Mouse (Mus musculus): ENCODE data around the gene Rnft2. TPM values are rescaled to one million over a fixed set of nuclear protein-coding genes. Genes with fewer than 3 reads are reported as not detected.

Gene Rnft2
- polyA plus RNA-seq, 1 experiment from 2014 or later = 9.7 TPM

- Histone ChIP-seq H3K9me3 (no peaks in the 10 kb centered on the region), H3K36me3 (peaks cover 15% of the 10 kb centered on the region), H3K27ac (replicated peaks) (no peak overlapping the region), H3K27me3 (peaks cover 8% of the 10 kb centered on the region), H3K4me1 (replicated peaks) (peaks cover 18% of the 10 kb centered on the region), H3K9ac (no peak overlapping the region), H3K4me3 (no peak overlapping the region), H3K4me2 (no peak overlapping the region)
- no peak for ATAC-seq (ENCODE audit: low read depth)
- 40% methylated on average over 8 of the region's 8 CpGs for WGBS
Measured at GRCm38 (mm10) chr5:118266309-118266708, 21.4 kb upstream of the Rnft2 start.

- Histone ChIP-seq H3K36me3 (peaks cover 24% of the 10 kb centered on the region), H3K4me2 (no peak overlapping the region), H3K9me3 (no peaks in the 10 kb centered on the region), H3K9ac (no peak overlapping the region), H3K27me3 (no peaks in the 10 kb centered on the region; the same call in 1 of the 2 replicates), H3K4me3 (no peak overlapping the region), H3K4me1 (replicated peaks) (peaks cover 18% of the 10 kb centered on the region), H3K27ac (replicated peaks) (no peak overlapping the region)
- no peak for ATAC-seq (ENCODE audit: low read depth)
- WGBS = 85% methylated on average over 5 of the region's 5 CpGs
Measured at GRCm38 (mm10) chr5:118265366-118265765, 20.4 kb upstream of the Rnft2 start.

GRCm38 (mm10) chr5:118264279-118264678 lies 19.4 kb upstream of the Rnft2 start:
- Histone ChIP-seq H3K27ac (replicated peaks) (no peak overlapping the region), H3K4me1 (replicated peaks) (peaks cover 15% of the 10 kb centered on the region), H3K4me2 (no peak overlapping the region), H3K9ac (no peak overlapping the region), H3K9me3 (no peaks in the 10 kb centered on the region), H3K27me3 (no peaks in the 10 kb centered on the region), H3K4me3 (no peak overlapping the region), H3K36me3 (peaks cover 34% of the 10 kb centered on the region)
- ATAC-seq (ENCODE audit: low read depth) = no peak
- 66% methylated on average over 9 of the region's 9 CpGs for WGBS

DNA sequence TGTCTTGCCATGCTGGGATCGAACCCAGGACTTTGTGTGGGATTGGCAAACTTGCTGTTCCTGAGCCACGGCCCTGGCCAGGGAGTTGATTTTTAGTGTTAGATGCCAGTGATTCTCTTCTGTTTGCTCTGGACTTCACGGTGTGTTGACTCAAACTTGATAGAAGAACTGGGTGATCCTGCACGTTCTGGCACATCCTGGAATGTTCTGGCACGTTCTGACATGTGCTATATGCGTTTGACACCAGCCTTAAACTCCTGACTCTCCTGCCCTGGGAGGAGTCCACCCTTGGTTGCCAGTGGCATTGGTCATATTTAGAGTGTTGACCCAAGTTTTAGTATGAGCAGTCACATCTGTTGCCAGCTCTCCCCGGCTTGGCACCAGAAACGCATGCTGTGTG lies 17.5 kb upstream of the Rnft2 start:
- no peak overlapping the region for H3K4me3 ChIP-seq
- no peak overlapping the region for H3K9ac ChIP-seq
- H3K4me2 ChIP-seq = no peak overlapping the region
- 93% methylated on average over 8 of the region's 8 CpGs for WGBS
- H3K36me3 ChIP-seq = peaks cover 49% of the 10 kb centered on the region
- no peaks in the 10 kb centered on the region for H3K9me3 ChIP-seq
- ATAC-seq (ENCODE audit: low read depth) = no peak
- H3K27ac ChIP-seq (replicated peaks) = no peak overlapping the region
- H3K27me3 ChIP-seq = no peaks in the 10 kb centered on the region
- peaks cover 19% of the 10 kb centered on the region for H3K4me1 ChIP-seq (replicated peaks)

DNA sequence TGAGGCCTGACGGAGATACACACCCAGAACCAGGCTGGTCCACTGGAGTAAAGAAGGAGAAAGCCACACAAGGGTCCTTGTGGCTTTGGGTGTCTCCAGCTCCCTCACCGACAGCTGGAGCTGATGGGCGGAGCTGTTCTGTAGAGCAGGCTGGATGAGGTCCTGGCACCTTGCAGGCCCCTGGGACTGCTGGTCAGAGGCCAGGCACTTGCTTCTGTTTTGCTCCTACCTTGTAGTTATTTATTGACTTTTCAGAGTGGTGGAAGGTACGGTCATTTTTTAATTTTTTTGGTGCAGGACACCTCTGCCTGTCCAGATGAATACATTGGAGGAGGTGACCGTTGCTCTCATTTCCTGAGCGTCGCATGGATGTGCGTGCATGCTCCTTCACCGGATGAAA lies 16.3 kb upstream of the Rnft2 start:
- no peak overlapping the region for H3K27ac ChIP-seq (replicated peaks)
- H3K9me3 ChIP-seq = no peaks in the 10 kb centered on the region
- H3K27me3 ChIP-seq = no peaks in the 10 kb centered on the region
- H3K36me3 ChIP-seq = peaks cover 61% of the 10 kb centered on the region
- WGBS = 92% methylated on average over 9 of the region's 9 CpGs
- no peak for ATAC-seq (ENCODE audit: low read depth)
- no peak overlapping the region for H3K4me2 ChIP-seq
- peaks cover 18% of the 10 kb centered on the region for H3K4me1 ChIP-seq (replicated peaks)
- no peak overlapping the region for H3K9ac ChIP-seq
- no peak overlapping the region for H3K4me3 ChIP-seq

DNA sequence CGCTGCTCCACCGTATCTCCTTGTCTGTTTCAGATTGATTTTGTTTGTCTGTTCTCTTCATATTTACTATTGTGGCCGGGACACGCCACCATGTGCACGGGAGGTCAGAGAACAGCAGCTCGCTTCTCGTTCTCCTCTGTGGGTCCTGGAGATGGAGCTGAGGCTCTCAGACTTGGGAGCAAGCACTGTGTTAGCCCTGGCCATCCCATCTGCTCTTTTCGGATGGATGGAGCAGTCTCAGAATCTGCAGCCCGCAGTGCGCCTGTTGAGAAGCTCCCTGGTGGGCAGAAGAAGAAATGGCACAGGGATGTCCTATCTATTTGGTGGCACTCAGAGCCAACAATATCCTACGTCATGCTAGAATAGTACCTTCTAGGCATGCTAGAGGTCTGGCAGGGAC lies 15.7 kb upstream of the Rnft2 start:
- H3K27me3 ChIP-seq = no peaks in the 10 kb centered on the region
- no peak overlapping the region for H3K27ac ChIP-seq (replicated peaks)
- ATAC-seq (ENCODE audit: low read depth) = no peak
- H3K4me1 ChIP-seq (replicated peaks) = peaks cover 15% of the 10 kb centered on the region
- no peak overlapping the region for H3K4me3 ChIP-seq
- no peaks in the 10 kb centered on the region for H3K9me3 ChIP-seq
- no peak overlapping the region for H3K9ac ChIP-seq
- H3K36me3 ChIP-seq = peaks cover 67% of the 10 kb centered on the region
- 95% methylated on average over 11 of the region's 11 CpGs for WGBS
- no peak overlapping the region for H3K4me2 ChIP-seq

DNA sequence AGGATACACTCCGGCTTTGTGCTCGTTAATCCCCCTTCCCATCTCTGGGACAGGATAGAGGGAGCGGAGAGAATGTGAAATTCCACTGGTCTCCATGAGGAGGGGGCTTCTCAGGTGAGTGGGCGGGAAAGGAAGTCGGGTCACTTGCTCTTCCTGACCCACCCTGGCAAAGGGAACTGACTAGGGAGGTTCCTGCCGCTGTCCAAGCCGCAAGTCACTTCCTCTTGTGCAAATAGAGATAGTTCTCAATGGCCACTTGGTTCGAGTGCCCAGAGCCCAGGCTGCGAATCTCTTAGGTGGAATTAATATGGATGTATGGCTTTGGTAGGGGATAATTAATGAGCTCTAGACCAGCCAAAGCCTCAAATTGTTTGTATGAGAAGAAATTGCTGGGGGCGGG lies 15.1 kb upstream of the Rnft2 start:
- H3K4me3 ChIP-seq = no peak overlapping the region
- H3K4me2 ChIP-seq = no peak overlapping the region
- no peaks in the 10 kb centered on the region for H3K9me3 ChIP-seq
- 90% methylated on average over 10 of the region's 10 CpGs for WGBS
- peaks cover 15% of the 10 kb centered on the region for H3K4me1 ChIP-seq (replicated peaks)
- H3K27ac ChIP-seq (replicated peaks) = no peak overlapping the region
- peaks cover 69% of the 10 kb centered on the region for H3K36me3 ChIP-seq
- H3K9ac ChIP-seq = no peak overlapping the region
- no peak for ATAC-seq (ENCODE audit: low read depth)
- H3K27me3 ChIP-seq = no peaks in the 10 kb centered on the region

GRCm38 (mm10) chr5:118259636-118260035 lies 14.7 kb upstream of the Rnft2 start:
- H3K9ac ChIP-seq = no peak overlapping the region
- H3K36me3 ChIP-seq = peaks cover 69% of the 10 kb centered on the region
- no peak overlapping the region for H3K4me3 ChIP-seq
- ATAC-seq (ENCODE audit: low read depth) = no peak
- H3K27me3 ChIP-seq = no peaks in the 10 kb centered on the region
- H3K4me2 ChIP-seq = no peak overlapping the region
- no peak overlapping the region for H3K27ac ChIP-seq (replicated peaks)
- no peaks in the 10 kb centered on the region for H3K9me3 ChIP-seq
- 91% methylated on average over 6 of the region's 6 CpGs for WGBS
- H3K4me1 ChIP-seq (replicated peaks) = peaks cover 15% of the 10 kb centered on the region

GRCm38 (mm10) chr5:118259152-118259551 lies 14.2 kb upstream of the Rnft2 start:
- ATAC-seq (ENCODE audit: low read depth) = no peak
- no peak overlapping the region for H3K4me2 ChIP-seq
- no peak overlapping the region for H3K27ac ChIP-seq (replicated peaks)
- H3K9me3 ChIP-seq = no peaks in the 10 kb centered on the region
- peaks cover 10% of the 10 kb centered on the region for H3K4me1 ChIP-seq (replicated peaks)
- 65% methylated on average over 6 of the region's 6 CpGs for WGBS
- no peak overlapping the region for H3K4me3 ChIP-seq
- H3K36me3 ChIP-seq = peaks cover 69% of the 10 kb centered on the region
- H3K9ac ChIP-seq = no peak overlapping the region
- no peaks in the 10 kb centered on the region for H3K27me3 ChIP-seq

- no peak for ATAC-seq (ENCODE audit: low read depth)
- Histone ChIP-seq H3K4me1 (replicated peaks) (peaks cover 6% of the 10 kb centered on the region; the same call in 1 of the 2 replicates), H3K9ac (no peak overlapping the region), H3K27me3 (no peaks in the 10 kb centered on the region), H3K9me3 (no peaks in the 10 kb centered on the region), H3K36me3 (peaks cover 60% of the 10 kb centered on the region), H3K4me3 (no peak overlapping the region), H3K4me2 (no peak overlapping the region), H3K27ac (replicated peaks) (no peak overlapping the region)
- 98% methylated on average over 4 of the region's 4 CpGs for WGBS
Measured at GRCm38 (mm10) chr5:118256981-118257380, 12.1 kb upstream of the Rnft2 start.

DNA sequence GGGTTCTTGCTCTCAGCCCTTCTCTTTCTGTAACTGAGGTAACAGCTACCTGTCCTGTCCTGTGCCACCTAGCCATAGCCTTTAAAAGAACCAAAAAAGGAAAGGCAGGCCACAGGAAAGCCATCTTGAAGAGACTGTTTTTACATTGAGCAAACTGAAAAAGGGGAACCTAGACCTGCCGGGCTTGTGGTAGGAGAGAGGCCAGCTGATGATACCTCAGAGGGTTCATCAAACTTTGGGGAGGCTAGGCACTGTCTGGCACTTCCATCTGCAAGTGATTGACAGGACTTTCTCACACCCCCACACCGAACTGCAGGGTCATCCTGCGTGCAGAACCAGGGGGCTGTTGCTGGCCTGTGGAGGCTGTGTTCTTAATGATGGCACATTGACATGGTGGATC lies 8.6 kb upstream of the Rnft2 start:
- H3K4me1 ChIP-seq (replicated peaks) = no peaks in the 10 kb centered on the region
- H3K27me3 ChIP-seq = no peaks in the 10 kb centered on the region
- peaks cover 45% of the 10 kb centered on the region for H3K36me3 ChIP-seq
- H3K9ac ChIP-seq = no peak overlapping the region
- no peak overlapping the region for H3K4me3 ChIP-seq
- no peak overlapping the region for H3K27ac ChIP-seq (replicated peaks)
- ATAC-seq (ENCODE audit: low read depth) = no peak
- H3K9me3 ChIP-seq = no peaks in the 10 kb centered on the region
- WGBS = 93% methylated on average over 3 of the region's 3 CpGs
- no peak overlapping the region for H3K4me2 ChIP-seq

DNA sequence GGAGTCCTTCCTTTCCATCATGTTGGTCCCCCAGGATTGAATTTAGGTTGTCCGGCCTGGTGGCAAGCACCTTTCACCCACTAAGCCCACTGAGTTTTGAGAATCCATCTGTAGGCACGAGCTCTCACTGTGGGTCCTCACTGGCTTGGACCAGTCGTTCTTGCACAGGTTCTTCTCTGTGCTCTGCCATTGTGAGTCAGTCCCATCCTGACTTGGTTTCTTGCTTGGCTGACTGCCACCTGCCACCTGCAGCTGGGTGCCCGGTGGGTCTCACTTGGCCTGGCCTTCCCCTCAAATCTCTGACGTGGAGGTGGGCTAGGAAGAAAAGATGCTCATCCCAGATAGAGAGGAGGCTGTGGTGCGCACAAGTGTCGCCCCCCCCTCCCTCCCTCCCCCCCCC lies 6.1 kb upstream of the Rnft2 start:
- Histone ChIP-seq H3K4me1 (replicated peaks) (peaks cover 15% of the 10 kb centered on the region), H3K4me3 (no peak overlapping the region), H3K4me2 (no peak overlapping the region), H3K9ac (no peak overlapping the region), H3K36me3 (peaks cover 30% of the 10 kb centered on the region), H3K9me3 (no peaks in the 10 kb centered on the region), H3K27me3 (no peaks in the 10 kb centered on the region), H3K27ac (replicated peaks) (no peak overlapping the region)
- 73% methylated on average over 5 of the region's 7 CpGs for WGBS
- no peak for ATAC-seq (ENCODE audit: low read depth)

DNA sequence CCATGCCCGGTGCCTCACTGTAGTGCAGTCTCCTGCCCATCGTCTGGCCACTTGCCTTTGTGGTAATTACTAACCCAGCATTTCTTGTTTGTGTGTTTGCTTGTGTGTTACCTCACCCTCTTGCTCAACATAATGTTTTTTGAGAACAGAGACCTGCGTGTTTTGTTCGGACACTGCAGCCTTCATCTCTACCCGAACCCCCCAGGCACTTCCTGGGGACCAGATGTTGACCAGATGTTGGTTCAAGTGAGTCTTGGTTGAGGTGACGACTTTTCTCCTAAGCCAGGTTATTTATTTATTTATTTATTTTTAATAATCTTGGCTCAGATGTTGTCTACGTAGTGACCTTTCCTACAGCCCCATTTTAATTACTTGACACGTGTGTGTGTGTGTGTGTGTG lies 2.5 kb upstream of the Rnft2 start:
- Histone ChIP-seq H3K4me3 (no peak overlapping the region), H3K4me1 (replicated peaks) (peaks cover 30% of the 10 kb centered on the region), H3K9me3 (no peaks in the 10 kb centered on the region), H3K36me3 (peaks cover 30% of the 10 kb centered on the region), H3K4me2 (peak overlapping the region; percentile 96; the same call in 1 of the 2 replicates), H3K27me3 (no peaks in the 10 kb centered on the region), H3K27ac (replicated peaks) (no peak overlapping the region), H3K9ac (no peak overlapping the region)
- WGBS = 82% methylated on average over 8 of the region's 8 CpGs
- ATAC-seq (ENCODE audit: low read depth) = no peak
